Mouse (Mus musculus): ENCODE measurements around the gene Imp4. TPM values are rescaled to one million over a fixed set of nuclear protein-coding genes. Genes with fewer than 3 reads are reported as not detected.

Gene Imp4
- total and polyA plus RNA-seq, 2 experiments from 2014 or later = 21.5 to 41.3 TPM

DNA sequence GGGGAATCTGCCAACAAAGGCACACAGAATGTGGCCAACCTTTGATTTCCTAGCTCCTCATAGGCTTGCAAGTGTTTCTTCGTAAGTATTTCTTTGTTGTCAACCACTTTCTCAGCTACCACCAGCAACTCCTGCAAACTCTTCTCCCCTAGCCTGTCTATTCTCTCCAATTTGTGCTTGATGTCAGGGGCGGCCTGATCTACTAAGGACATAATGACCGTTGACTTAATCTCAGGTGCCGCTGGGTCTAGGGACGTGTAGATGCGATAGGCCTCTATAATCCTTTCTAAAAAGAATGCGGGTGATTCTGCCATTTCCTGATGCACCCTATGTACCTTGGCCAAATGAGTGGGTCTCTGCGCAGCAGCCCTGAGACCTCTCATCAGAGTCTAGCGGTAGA is 8.2 kb upstream of the Imp4 start:
- TF ChIP-seq CTCF (IDR thresholded peaks at IDR 0.05; ENCODE audit: low read depth) = no peak
- Histone ChIP-seq H3K4me3 (ENCODE audit: low read length) (no peak overlapping the region), H3K4me2 (ENCODE audit: low read depth, low read length) (no peak overlapping the region), H3K9ac (replicated peaks; ENCODE audit: low read length) (no peak overlapping the region), H3K9me3 (ENCODE audit: low read length) (0 out of 2 replicates have a peak, but pooled peaks cover 2% of the 10 kb centered on the region), H3K27me3 (ENCODE audit: insufficient read depth, low read length) (no peaks in the 10 kb centered on the region), H3K36me3 (ENCODE audit: insufficient read depth, low read length) (no peaks in the 10 kb centered on the region), H3K4me1 (ENCODE audit: insufficient read depth, low read length) (no peaks in the 10 kb centered on the region), H3K27ac (no peak overlapping the region)
- 98% methylated on average over 9 of the region's 9 CpGs for WGBS
- DNase-seq (ENCODE audit: low spot score) (no peak), ATAC-seq (no peak)

DNA sequence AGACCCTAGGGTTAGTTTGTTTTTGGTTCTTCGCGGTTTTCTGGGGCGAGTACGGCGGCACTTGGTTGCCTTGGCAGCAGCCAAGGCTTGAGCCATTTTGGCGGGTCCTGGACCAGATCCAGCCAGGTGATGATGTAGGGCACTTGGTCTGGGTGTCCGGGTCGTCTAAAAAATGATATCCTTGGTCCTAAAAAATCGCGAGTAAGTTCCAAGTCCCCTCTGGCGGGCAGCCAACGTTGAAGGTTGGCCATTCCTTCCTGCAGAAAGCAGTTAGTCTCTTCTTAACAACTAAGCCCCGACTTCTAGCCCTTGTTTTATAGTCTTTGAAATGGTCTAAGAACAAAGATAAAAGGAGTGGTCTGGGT is 7.3 kb upstream of the Imp4 start:
- ATAC-seq = no peak
- 26% methylated on average over 13 of the region's 13 CpGs for WGBS
- peak overlapping the region; percentile 73 for H3K27ac ChIP-seq

DNA sequence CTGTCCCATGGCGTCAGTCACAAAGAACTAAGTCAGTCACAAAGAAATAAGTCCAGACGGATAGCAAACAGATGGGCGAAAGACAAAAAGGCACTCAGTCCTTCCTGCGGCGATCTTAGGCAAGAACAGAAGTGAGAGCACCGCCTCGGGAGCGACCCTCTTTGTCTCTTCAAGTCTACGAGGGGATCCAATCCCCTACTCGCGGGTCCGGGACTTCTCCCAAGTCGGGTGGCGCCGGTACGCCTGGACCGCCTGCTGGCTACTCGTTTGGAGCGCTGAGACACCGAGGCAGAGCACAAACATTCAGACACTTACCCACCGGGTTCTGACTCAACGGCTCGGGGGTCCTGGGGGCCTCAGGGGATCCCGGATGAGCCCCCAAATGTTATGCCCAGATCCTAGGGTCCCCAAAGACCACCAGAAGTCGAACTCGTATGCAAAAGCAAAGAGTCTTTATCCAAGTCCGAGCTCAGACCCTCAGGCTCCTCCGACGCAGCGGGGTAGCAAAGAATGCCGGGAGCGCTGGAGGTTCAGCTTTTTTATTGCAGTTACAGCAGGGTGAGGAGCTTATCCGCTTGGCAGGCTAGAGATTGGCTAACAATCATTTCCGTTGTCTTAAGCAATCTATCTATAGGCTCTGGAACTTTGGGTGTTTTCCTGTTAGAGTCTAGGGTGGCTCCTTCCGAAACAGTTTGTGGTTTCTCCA is 6.7 kb upstream of the Imp4 start:
- DNase-seq (ENCODE audit: low spot score) = peak; percentile 68
- peak overlapping the region; percentile 63 for H3K9ac ChIP-seq (replicated peaks; ENCODE audit: low read length)
- peak overlapping the region; percentile 80 for H3K4me2 ChIP-seq (ENCODE audit: low read depth, low read length)
- 3% methylated on average over 35 of the region's 35 CpGs for WGBS
- ATAC-seq = peak; percentile 25
- no peaks in the 10 kb centered on the region for H3K27me3 ChIP-seq (ENCODE audit: insufficient read depth, low read length)
- H3K9me3 ChIP-seq (ENCODE audit: low read length) = 0 out of 2 replicates have a peak, but pooled peaks cover 2% of the 10 kb centered on the region
- no peaks in the 10 kb centered on the region for H3K36me3 ChIP-seq (ENCODE audit: insufficient read depth, low read length)
- peak overlapping the region; percentile 47 for H3K4me3 ChIP-seq (ENCODE audit: low read length)
- TF ChIP-seq CTCF (IDR thresholded peaks at IDR 0.05; ENCODE audit: low read depth) = no peak
- H3K27ac ChIP-seq = peak overlapping the region; percentile 73
- H3K4me1 ChIP-seq (ENCODE audit: insufficient read depth, low read length) = no peaks in the 10 kb centered on the region

More for the DNA sequence above, 7.3 kb upstream of the Imp4 start:
- DNase-seq (ENCODE audit: low spot score) = peak; percentile 53
- Histone ChIP-seq H3K36me3 (ENCODE audit: insufficient read depth, low read length) (no peaks in the 10 kb centered on the region), H3K4me3 (ENCODE audit: low read length) (peak overlapping the region; percentile 47), H3K4me2 (ENCODE audit: low read depth, low read length) (peak overlapping the region; percentile 80), H3K9me3 (ENCODE audit: low read length) (0 out of 2 replicates have a peak, but pooled peaks cover 2% of the 10 kb centered on the region), H3K9ac (replicated peaks; ENCODE audit: low read length) (peak overlapping the region; percentile 63), H3K4me1 (ENCODE audit: insufficient read depth, low read length) (no peaks in the 10 kb centered on the region), H3K27me3 (ENCODE audit: insufficient read depth, low read length) (no peaks in the 10 kb centered on the region)
- no peak for TF ChIP-seq CTCF (IDR thresholded peaks at IDR 0.05; ENCODE audit: low read depth)

DNA sequence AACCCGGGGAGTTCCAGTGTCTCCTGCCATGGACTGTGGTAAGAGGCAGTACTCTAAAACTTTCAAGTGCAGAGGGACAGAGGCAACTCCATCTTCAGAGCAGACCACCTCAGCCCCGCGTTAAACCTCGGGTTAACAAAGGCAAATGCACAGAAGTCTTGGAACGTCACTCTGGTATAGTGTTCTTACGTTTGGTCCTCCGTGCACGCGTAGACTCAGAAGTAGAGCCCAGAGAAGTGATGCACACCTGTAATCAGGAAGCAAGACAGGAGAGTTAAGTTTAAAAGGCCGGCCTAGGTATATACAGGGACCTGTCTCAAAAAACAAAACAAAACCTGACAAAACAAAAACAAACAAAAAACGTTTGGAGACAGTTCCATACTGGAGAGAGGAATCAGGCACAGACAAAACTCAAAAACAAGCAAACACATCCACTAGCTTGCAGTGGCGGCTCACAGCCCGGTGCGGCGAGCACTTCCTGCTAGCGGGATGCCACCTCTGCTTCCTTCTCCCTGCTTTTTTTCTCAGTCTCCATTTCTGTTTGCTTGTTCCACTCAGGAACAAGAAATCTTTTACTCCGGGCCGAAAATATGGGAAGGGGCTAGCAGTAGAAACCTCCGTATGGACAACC is 5.6 kb upstream of the Imp4 start:
- no peak for TF ChIP-seq CTCF (IDR thresholded peaks at IDR 0.05; ENCODE audit: low read depth)
- H3K27ac ChIP-seq = peak overlapping the region; percentile 56; the same call in 1 of the 2 replicates

DNA sequence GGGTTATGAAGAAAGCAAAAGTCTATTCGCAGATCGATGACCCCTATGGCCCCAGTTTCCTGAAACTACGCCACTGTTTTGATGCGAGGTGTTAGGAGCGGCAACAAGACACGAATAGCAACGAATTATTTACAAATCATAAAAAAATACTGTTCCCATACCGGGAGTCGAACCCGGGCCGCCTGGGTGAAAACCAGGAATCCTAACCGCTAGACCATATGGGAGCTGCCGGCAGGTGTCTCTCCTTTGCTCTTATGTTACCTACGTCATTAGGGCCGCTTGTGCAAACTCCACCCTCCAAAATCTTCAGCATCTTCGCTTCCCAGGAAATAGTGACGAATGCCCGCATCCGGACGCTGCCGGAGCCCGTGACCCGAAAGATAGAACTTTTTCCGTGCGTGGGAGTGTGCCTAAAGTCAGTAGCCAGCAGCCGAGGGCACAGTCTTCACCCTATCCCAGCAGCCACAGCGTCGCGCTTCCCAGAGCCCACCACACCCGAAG is 4.9 kb upstream of the Imp4 start:
- 1% methylated on average over 30 of the region's 30 CpGs for WGBS
- 0 out of 2 replicates have a peak, but pooled peaks have one; percentile 11 for TF ChIP-seq CTCF (IDR thresholded peaks at IDR 0.05; ENCODE audit: low read depth)

More for the DNA sequence above, 5.6 kb upstream of the Imp4 start:
- Histone ChIP-seq H3K36me3 (ENCODE audit: insufficient read depth, low read length) (no peaks in the 10 kb centered on the region), H3K27me3 (ENCODE audit: insufficient read depth, low read length) (no peaks in the 10 kb centered on the region), H3K4me2 (ENCODE audit: low read depth, low read length) (peak overlapping the region; percentile 80), H3K4me1 (ENCODE audit: insufficient read depth, low read length) (peaks cover 5% of the 10 kb centered on the region; the same call in 1 of the 2 replicates), H3K4me3 (ENCODE audit: low read length) (peak overlapping the region; percentile 63), H3K9me3 (ENCODE audit: low read length) (0 out of 2 replicates have a peak, but pooled peaks cover 2% of the 10 kb centered on the region), H3K9ac (replicated peaks; ENCODE audit: low read length) (peak overlapping the region; percentile 67)
- 6% methylated on average over 19 of the region's 19 CpGs for WGBS
- ATAC-seq (no peak), DNase-seq (ENCODE audit: low spot score) (peak; percentile 48)

DNA sequence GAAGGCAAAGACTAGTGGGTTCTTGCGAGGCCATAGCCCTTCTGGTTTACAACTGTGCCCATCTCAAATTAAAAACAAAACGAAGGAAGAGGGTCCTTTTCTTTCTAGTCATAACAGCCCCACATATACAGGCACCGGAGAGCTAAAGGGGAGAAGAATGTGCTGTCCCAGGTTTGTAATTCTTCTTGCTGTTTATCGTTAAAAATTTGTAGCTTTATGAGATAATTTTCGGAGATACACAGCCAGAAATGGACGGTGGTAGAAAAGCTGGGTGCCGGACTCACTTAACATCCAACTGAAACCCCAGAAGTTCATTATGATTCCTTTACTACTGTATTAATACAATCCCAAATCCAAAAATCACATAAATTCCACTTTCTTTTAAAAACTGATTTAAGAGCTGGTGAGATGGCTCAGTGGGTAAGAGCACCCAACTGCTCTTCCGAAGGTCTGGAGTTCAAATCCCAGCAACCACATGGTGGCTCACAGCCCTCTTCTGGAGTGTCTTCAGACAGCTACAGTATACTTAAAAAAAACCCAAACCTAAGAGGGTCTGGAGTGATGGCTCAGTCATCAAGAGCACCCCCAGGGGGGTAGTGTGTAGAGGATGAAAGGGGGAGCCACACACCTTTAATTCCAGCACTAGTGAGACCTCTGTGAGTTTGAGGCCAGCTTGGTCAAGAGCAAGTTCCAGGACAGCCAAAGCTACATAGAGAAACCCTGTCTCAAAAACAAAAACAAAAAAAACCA is 4.1 kb upstream of the Imp4 start:
- ATAC-seq (no peak), DNase-seq (ENCODE audit: low spot score) (no peak)
- Histone ChIP-seq H3K4me2 (ENCODE audit: low read depth, low read length) (peak overlapping the region; percentile 80), H3K9me3 (ENCODE audit: low read length) (0 out of 2 replicates have a peak, but pooled peaks cover under 1% of the 10 kb centered on the region), H3K27ac (peak overlapping the region; percentile 85), H3K4me1 (ENCODE audit: insufficient read depth, low read length) (peaks cover 5% of the 10 kb centered on the region; the same call in 1 of the 2 replicates), H3K4me3 (ENCODE audit: low read length) (peak overlapping the region; percentile 63), H3K36me3 (ENCODE audit: insufficient read depth, low read length) (no peaks in the 10 kb centered on the region), H3K9ac (replicated peaks; ENCODE audit: low read length) (peak overlapping the region; percentile 67), H3K27me3 (ENCODE audit: insufficient read depth, low read length) (no peaks in the 10 kb centered on the region)
- no peak for TF ChIP-seq CTCF (IDR thresholded peaks at IDR 0.05; ENCODE audit: low read depth)
- WGBS = 24% methylated on average over 8 of the region's 8 CpGs

More for the DNA sequence above, 4.9 kb upstream of the Imp4 start:
- Histone ChIP-seq H3K4me1 (ENCODE audit: insufficient read depth, low read length) (peaks cover 5% of the 10 kb centered on the region; the same call in 1 of the 2 replicates), H3K4me2 (ENCODE audit: low read depth, low read length) (peak overlapping the region; percentile 80), H3K27ac (peak overlapping the region; percentile 85), H3K27me3 (ENCODE audit: insufficient read depth, low read length) (no peaks in the 10 kb centered on the region), H3K9me3 (ENCODE audit: low read length) (0 out of 2 replicates have a peak, but pooled peaks cover 2% of the 10 kb centered on the region), H3K9ac (replicated peaks; ENCODE audit: low read length) (peak overlapping the region; percentile 67), H3K4me3 (ENCODE audit: low read length) (peak overlapping the region; percentile 63), H3K36me3 (ENCODE audit: insufficient read depth, low read length) (no peaks in the 10 kb centered on the region)
- ATAC-seq (peak; percentile 34; the same call in 1 of the 2 replicates), DNase-seq (ENCODE audit: low spot score) (peak; percentile 94)

Measured in hindbrain, postnatal 0 days (tissue).